Mouse (Mus musculus): ENCODE data around the gene Clec4a4. TPM values are rescaled to one million over a fixed set of nuclear protein-coding genes. Genes with fewer than 3 reads are reported as not detected.

Gene Clec4a4
- polyA plus RNA-seq (2015; fragmentation: Nextera tagmentation; extraction: Ambion mirVana), result 0.28 TPM in 1 of 2 replicates, not detected in the other

DNA sequence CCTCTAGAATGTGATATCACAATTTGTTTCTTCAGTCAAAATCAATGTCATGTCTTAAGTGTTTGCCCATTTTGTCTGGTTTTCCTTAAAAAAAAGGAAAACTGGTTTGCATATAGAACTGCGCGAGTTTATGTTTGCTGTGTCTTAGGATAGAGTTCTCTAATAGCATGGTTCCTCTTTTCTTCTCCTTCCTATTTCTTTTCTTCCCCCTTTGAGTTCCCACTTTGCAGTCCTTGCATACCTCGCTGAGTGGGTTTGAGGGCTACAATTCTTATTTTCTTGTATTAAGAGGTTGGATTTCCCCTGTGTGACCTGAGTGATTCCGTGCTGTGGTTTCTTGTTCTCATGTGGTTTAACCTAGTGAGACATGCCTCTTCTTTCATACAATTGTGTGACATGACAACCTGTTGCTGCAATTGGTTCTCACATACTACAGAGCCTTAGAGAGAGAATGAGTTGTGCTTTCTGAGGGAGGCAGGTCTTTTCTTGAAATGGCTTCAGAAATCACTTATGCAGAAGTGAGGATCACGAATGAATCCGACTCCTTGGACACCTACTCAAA lies at the start of gene Clec4a4:
Clec4a4 (plus strand) TSS at position 492 of the 562 bp plus-strand sequence.

DNA sequence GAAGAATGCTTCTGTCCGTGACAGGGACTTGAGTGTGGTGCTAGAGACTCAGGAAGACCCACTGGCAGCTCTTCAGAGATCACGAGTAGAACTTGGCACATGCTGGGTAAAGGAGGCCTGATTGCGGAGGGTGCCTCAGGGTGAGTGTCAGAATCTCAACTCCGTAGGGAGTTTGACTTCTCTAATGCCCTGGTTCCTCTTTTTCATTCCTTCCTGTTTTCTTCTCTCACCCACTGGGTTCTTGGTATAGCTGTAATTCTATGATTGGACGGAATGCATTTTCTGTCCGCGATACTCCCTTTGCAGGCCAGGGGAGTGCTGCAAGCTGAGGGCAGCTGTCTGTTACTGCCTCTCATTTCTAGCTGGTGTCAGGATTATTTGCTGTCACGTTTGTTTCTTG lies 37.8 kb upstream of the Clec4a4 start, which contains the start of gene Clec4a3:
Clec4a3 (plus strand) TSS at position 115 of the 400 bp plus-strand sequence.

DNA sequence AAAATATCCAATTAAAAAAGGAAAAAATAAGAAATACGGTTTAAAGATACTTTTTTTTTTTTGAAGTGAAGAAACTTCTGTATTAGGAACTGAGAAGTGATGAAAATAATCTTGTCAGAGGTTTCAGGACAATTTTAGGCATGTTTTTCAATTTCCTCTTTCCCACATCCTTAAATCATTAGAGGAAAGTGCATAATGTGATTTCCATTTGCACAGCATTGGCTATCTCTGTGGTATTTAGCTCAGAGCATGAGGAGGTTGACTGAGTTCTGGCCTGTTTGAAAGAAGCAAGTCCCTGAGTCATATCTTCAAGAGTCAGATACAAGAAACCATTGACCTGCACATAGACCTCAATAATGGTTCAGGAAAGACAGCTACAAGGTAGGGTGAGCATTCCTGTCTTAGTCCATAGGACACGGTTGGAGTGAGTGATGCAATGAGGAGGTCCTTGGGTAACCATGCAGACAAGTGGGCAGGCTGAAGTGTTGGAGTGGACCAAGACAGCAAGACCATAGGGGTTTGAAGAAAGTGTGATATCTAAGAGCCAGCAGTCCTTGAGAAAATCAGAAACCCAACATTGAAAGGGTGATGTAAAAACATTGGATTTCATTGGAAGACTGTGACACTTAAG lies 59.7 kb downstream of the Clec4a4 start, which contains the start of gene Clec4b1:
Clec4b1 (plus strand) TSS at position 221 of the 631 bp plus-strand sequence.

Other genes starting within 250 kb of the Clec4a4 start
- gene Slc2a3, start 188.7 kb upstream of the Clec4a4 start, polyA plus RNA-seq (2015; fragmentation: Nextera tagmentation; extraction: Ambion mirVana), result 1.9 and 2.5 TPM in 2 replicates
- 4.7 TPM in 2 replicates for gene Foxj2, start 170.5 kb upstream of the Clec4a4 start, polyA plus RNA-seq (2015; fragmentation: Nextera tagmentation; extraction: Ambion mirVana)
- gene C3ar1, start 134.2 kb upstream of the Clec4a4 start, polyA plus RNA-seq (2015; fragmentation: Nextera tagmentation; extraction: Ambion mirVana), result 3.0 and 4.0 TPM in 2 replicates
- gene Necap1, start 115.9 kb upstream of the Clec4a4 start, polyA plus RNA-seq (2015; fragmentation: Nextera tagmentation; extraction: Ambion mirVana), result 37.1 and 37.5 TPM in 2 replicates
- 5.4 and 7.2 TPM in 2 replicates for gene Clec4a1, start 68.5 kb upstream of the Clec4a4 start, polyA plus RNA-seq (2015; fragmentation: Nextera tagmentation; extraction: Ambion mirVana)
- gene Clec4a3, start 37.9 kb upstream of the Clec4a4 start, polyA plus RNA-seq (2015; fragmentation: Nextera tagmentation; extraction: Ambion mirVana), result 5.7 and 6.4 TPM in 2 replicates
- gene Clec4b1, start 59.6 kb downstream of the Clec4a4 start, polyA plus RNA-seq (2015; fragmentation: Nextera tagmentation; extraction: Ambion mirVana), result not detected in 2 replicates
- gene Clec4a2, start 116.1 kb downstream of the Clec4a4 start, polyA plus RNA-seq (2015; fragmentation: Nextera tagmentation; extraction: Ambion mirVana), result 6.0 and 7.8 TPM in 2 replicates
- gene Clec4b2, start 182.5 kb downstream of the Clec4a4 start, polyA plus RNA-seq (2015; fragmentation: Nextera tagmentation; extraction: Ambion mirVana), result not detected in 2 replicates
- 5.8 and 6.3 TPM in 2 replicates for gene Clec4n, start 239.5 kb downstream of the Clec4a4 start, polyA plus RNA-seq (2015; fragmentation: Nextera tagmentation; extraction: Ambion mirVana)

Measured in skeletal muscle tissue, postnatal 0 days (tissue).